In the genomic region with DNA sequence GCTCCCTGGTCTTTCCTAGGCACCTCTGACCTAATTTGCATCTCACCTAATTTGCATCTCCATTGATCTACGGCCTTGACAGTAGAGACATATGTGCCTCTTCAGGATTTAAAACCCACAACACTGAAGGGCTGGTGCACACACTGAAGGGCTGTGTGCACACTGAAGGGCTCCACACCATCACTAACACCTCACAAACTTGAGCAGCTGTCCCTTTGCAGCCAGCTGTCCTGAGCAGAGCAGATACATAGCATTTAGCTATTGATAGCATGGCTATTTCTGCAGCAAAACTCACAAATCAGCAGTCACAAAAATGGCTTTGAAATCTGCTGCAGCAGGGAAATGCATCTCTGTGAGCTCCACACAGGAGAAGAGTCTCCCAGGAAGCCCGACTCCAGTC, we compare ENCODE assay signal across 27 mouse cellular contexts.
DNase-seq lines count a peak whose midpoint lies in the region; ATAC-seq and TF ChIP-seq lines count a peak whose summit lies in the region.
"Had no signal": no experiment of that assay in that cellular context is flagged by ENCODE, and none has a peak within 500 bp of the region (broad histone marks: within the 10 kb centered on the region; RNA-seq: fewer than 3 reads in every experiment).

No protein-coding gene starts in this region.

- ATAC-seq in forebrain, postnatal 0 days = peak; percentile 45
- ATAC-seq in forebrain, embryonic 13.5 days = no peak
- ATAC-seq in midbrain, embryonic 14.5 days (ENCODE audit: low FRiP score, low TSS enrichment) = no peak
- ATAC-seq: forebrain, embryonic 15.5 days; Patski had no signal

- H3K9ac ChIP-seq in forebrain, postnatal 0 days = no peak overlapping the region
- H3K9ac ChIP-seq in forebrain, embryonic 13.5 days = no peak overlapping the region
- H3K9ac ChIP-seq in midbrain, embryonic 14.5 days (replicated peaks; ENCODE audit: low read length) = no peak overlapping the region
- H3K9ac ChIP-seq: embryonic facial prominence, embryonic 12.5 days; embryonic facial prominence, embryonic 15.5 days; forebrain, embryonic 15.5 days; heart, embryonic 12.5 days; heart, embryonic 15.5 days; hindbrain, embryonic 15.5 days had no signal

- 49% methylated on average over 2 of the region's 2 CpGs for WGBS in forebrain, postnatal 0 days
- 55% methylated on average over 2 of the region's 2 CpGs for WGBS in forebrain, embryonic 13.5 days
- 47% methylated on average over 2 of the region's 2 CpGs for WGBS in midbrain, embryonic 14.5 days
- 79% methylated on average over 2 of the region's 2 CpGs for WGBS in midbrain, embryonic 10.5 days

- H3K4me2 ChIP-seq in forebrain, postnatal 0 days (ENCODE audit: low read depth) = no peak overlapping the region
- H3K4me2 ChIP-seq in forebrain, embryonic 13.5 days = no peak overlapping the region
- H3K4me2 ChIP-seq in midbrain, embryonic 14.5 days (ENCODE audit: low read length) = no peak overlapping the region
- H3K4me2 ChIP-seq: embryonic facial prominence, embryonic 12.5 days; embryonic facial prominence, embryonic 15.5 days; forebrain, embryonic 15.5 days; heart, embryonic 12.5 days; heart, embryonic 15.5 days; hindbrain, embryonic 15.5 days had no signal

- no peaks in the 10 kb centered on the region for H3K9me3 ChIP-seq in forebrain, postnatal 0 days (ENCODE audit: low read length)
- no peaks in the 10 kb centered on the region for H3K9me3 ChIP-seq in forebrain, embryonic 13.5 days (replicated peaks)
- H3K9me3 ChIP-seq in midbrain, embryonic 14.5 days (ENCODE audit: control insufficient read depth, low read length) = no peaks in the 10 kb centered on the region
- H3K9me3 ChIP-seq in midbrain, embryonic 10.5 days (replicated peaks) = no peaks in the 10 kb centered on the region
- H3K9me3 ChIP-seq: embryonic facial prominence, embryonic 12.5 days; embryonic facial prominence, embryonic 15.5 days; forebrain, embryonic 15.5 days; G1E; heart, embryonic 12.5 days; heart, embryonic 15.5 days; hindbrain, embryonic 10.5 days; hindbrain, embryonic 15.5 days had no signal

- H3K36me3 ChIP-seq in forebrain, postnatal 0 days (ENCODE audit: insufficient read depth) = no peaks in the 10 kb centered on the region
- no peaks in the 10 kb centered on the region for H3K36me3 ChIP-seq in forebrain, embryonic 13.5 days (ENCODE audit: poor library complexity, severe bottlenecking)
- H3K36me3 ChIP-seq in midbrain, embryonic 14.5 days (ENCODE audit: control insufficient read depth, insufficient read depth, low read length) = no peaks in the 10 kb centered on the region
- no peaks in the 10 kb centered on the region for H3K36me3 ChIP-seq in midbrain, embryonic 10.5 days
- H3K36me3 ChIP-seq: embryonic facial prominence, embryonic 12.5 days; embryonic facial prominence, embryonic 15.5 days; forebrain, embryonic 15.5 days; heart, embryonic 12.5 days; heart, embryonic 15.5 days; hindbrain, embryonic 10.5 days; hindbrain, embryonic 15.5 days had no signal

- TF ChIP-seq CTCF in forebrain, postnatal 0 days (IDR thresholded peaks at IDR 0.05; ENCODE audit: low read depth) = no peak

- no peaks in the 10 kb centered on the region for H3K27me3 ChIP-seq in forebrain, postnatal 0 days (ENCODE audit: insufficient read depth, low read length)
- H3K27me3 ChIP-seq in forebrain, embryonic 13.5 days = no peaks in the 10 kb centered on the region
- no peaks in the 10 kb centered on the region for H3K27me3 ChIP-seq in midbrain, embryonic 14.5 days (ENCODE audit: control insufficient read depth, insufficient read depth, low read length)
- no peaks in the 10 kb centered on the region for H3K27me3 ChIP-seq in midbrain, embryonic 10.5 days (ENCODE audit: low read depth, poor library complexity, severe bottlenecking)
- H3K27me3 ChIP-seq: CH12.LX; embryonic facial prominence, embryonic 12.5 days; embryonic facial prominence, embryonic 15.5 days; forebrain, embryonic 15.5 days; heart, embryonic 12.5 days; heart, embryonic 15.5 days; hindbrain, embryonic 15.5 days; Patski had no signal

- no peak overlapping the region for H3K27ac ChIP-seq in forebrain, postnatal 0 days (ENCODE audit: low read depth, low read length)
- H3K27ac ChIP-seq in forebrain, embryonic 13.5 days = no peak overlapping the region; the same call in 1 of the 2 replicates
- 0 out of 2 replicates have a peak overlapping the region, but pooled peaks have one; percentile 15 for H3K27ac ChIP-seq in midbrain, embryonic 14.5 days (replicated peaks; ENCODE audit: low read depth, low read length)
- H3K27ac ChIP-seq in midbrain, embryonic 10.5 days (replicated peaks) = no peak overlapping the region
- H3K27ac ChIP-seq: embryonic facial prominence, embryonic 12.5 days; embryonic facial prominence, embryonic 15.5 days; forebrain, embryonic 15.5 days; heart, embryonic 15.5 days; hindbrain, embryonic 10.5 days; hindbrain, embryonic 15.5 days had no signal

- no peak for DNase-seq in forebrain, postnatal 0 days
- DNase-seq in midbrain, embryonic 14.5 days = no peak
- DNase-seq in midbrain, embryonic 10.5 days (ENCODE audit: low spot score) = no peak
- DNase-seq in right cerebral cortex, adult 18-20 months = peak; percentile 22
- no peak for DNase-seq in right cerebral cortex, postnatal 4 days
- no peak for DNase-seq in spleen, postnatal 10 days (ENCODE audit: low spot score in 2 of 2)
- DNase-seq: adrenal gland, postnatal 10 days; adrenal gland, postnatal 36 days; B cell, adult 2 months; cerebellum, adult 18-20 months; cerebellum, adult 9-10 months; cerebellum, postnatal 14 days; gastrocnemius, postnatal 25 days; heart, adult 18-20 months; heart, postnatal 10 days; heart, postnatal 36 days had no signal

- H3K4me1 ChIP-seq in forebrain, postnatal 0 days (ENCODE audit: insufficient read depth) = 0 out of 2 replicates have a peak, but pooled peaks cover 3% of the 10 kb centered on the region
- peaks cover 24% of the 10 kb centered on the region; the same call in 1 of the 2 replicates for H3K4me1 ChIP-seq in forebrain, embryonic 13.5 days
- no peaks in the 10 kb centered on the region; the same call in 1 of the 2 replicates for H3K4me1 ChIP-seq in midbrain, embryonic 14.5 days (ENCODE audit: control insufficient read depth, insufficient read depth, low read length)
- peaks cover 19% of the 10 kb centered on the region for H3K4me1 ChIP-seq in midbrain, embryonic 10.5 days

- H3K4me3 ChIP-seq in forebrain, postnatal 0 days (ENCODE audit: low read depth, low read length) = no peak overlapping the region
- H3K4me3 ChIP-seq in forebrain, embryonic 13.5 days = no peak overlapping the region
- H3K4me3 ChIP-seq in midbrain, embryonic 14.5 days (replicated peaks; ENCODE audit: low read depth, low read length) = no peak overlapping the region
- no peak overlapping the region for H3K4me3 ChIP-seq in midbrain, embryonic 10.5 days
- H3K4me3 ChIP-seq: embryonic facial prominence, embryonic 12.5 days; embryonic facial prominence, embryonic 15.5 days; forebrain, embryonic 15.5 days; heart, embryonic 12.5 days; heart, embryonic 15.5 days; hindbrain, embryonic 10.5 days; hindbrain, embryonic 15.5 days had no signal
